Mouse (Mus musculus): Measurements from ENCODE around the gene Spata17.

DNA sequence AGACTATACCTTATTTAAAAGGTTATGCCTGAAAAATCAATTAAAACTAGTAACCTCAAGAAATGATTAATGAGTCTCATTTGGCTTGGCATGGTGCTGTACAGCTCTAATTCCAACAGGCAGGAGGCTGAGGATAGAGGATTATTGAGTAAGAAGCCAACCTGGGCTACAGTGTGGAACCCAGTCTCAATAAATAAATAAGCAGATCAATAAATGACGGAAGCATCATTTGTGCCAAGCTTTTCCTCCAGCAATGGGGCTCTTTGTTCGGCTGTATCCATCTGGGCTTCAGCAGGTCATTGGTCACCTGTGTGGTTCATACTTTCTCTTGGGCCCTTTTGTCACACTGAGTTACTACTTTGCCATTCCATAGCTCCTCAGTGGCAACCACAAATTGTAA, 201.1 kb downstream of the Spata17 start:
- TF ChIP-seq CTCF (conservative IDR thresholded peaks at IDR 0.05; ENCODE audit: insufficient read depth, insufficient read length, low read depth, low read length) (no peak), POLR2A (IDR thresholded peaks at IDR 0.05; ENCODE audit: low read depth, low read length) (no peak)
